Mouse (Mus musculus) E14TG2a.4 (cell line): ENCODE results near the gene Gm49380.

Source experiments
- CTCF ChIP-seq: conservative IDR thresholded peaks from 2 replicates; pipeline ENCODE4 v1.5.1; 2014; ENCODE audit warnings: low read length
- NANOG ChIP-seq: IDR thresholded peaks from 2 replicates; pipeline ENCODE4 v1.6.1; 2014; ENCODE audit warnings: borderline replicate concordance, low read length, mixed read lengths
- POU5F1 ChIP-seq: IDR thresholded peaks from 2 replicates; pipeline ENCODE4 v1.6.1; 2014; ENCODE audit warnings: low read length, borderline replicate concordance

- TF ChIP-seq CTCF, result no peak
- TF ChIP-seq NANOG, result no peak
- no peak for TF ChIP-seq POU5F1
Observed at GRCm38 (mm10) chr9:44141951-44142350, 28.7 kb upstream of the Gm49380 start.
